Mouse (Mus musculus): ENCODE data around the gene Serpinb3d.
"Not testable (repeated sequence)": the region's sequence is repeated elsewhere in the genome, so short reads cannot be mapped to it uniquely, and the experiment has no call there.

The Serpinb3d gene

DNA sequence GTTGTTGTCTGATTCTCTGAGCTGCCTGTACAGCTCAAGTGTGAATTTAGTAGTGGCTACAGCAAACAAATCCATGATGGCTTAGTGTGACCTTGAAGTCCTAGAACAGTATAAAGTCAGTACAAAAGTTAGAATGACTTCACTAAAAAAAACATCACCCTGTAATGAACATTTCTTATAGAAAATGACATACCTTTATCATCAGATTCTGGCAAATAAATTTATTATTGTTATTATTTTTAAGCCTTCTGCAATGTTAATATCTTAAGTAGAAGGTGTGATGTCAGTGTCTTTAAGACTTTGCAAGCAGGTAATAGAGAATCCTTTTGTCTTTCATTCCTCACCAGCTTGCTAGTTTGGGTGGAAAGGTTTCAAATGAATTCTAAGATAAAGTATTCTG, at the start of gene Serpinb3d:
Gene Serpinb3d, minus strand, starts transcription at position 101 of the 400 bp plus-strand sequence.
- DNase-seq, result no peak

DNA sequence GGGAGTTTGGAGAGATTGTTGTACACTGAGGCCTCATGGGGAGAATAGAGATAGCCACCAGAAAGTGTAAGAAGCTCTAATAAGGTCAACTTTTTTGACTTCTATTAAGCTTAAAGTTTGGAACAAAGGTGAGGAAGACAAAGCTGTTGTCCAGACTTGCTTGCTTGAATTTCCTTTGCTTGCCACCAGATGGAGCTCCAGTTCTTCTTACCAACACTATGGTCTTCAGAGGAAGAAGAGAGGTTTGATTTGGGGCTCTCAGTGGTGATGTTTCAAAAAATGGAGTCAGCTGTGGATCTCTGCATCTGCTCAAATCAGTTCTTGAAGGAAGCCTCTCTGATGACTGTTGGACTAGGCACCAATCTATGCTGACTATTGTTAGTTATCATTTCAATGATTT, 44.1 kb upstream of the Serpinb3d start:
- not testable (repeated sequence) for DNase-seq

DNA sequence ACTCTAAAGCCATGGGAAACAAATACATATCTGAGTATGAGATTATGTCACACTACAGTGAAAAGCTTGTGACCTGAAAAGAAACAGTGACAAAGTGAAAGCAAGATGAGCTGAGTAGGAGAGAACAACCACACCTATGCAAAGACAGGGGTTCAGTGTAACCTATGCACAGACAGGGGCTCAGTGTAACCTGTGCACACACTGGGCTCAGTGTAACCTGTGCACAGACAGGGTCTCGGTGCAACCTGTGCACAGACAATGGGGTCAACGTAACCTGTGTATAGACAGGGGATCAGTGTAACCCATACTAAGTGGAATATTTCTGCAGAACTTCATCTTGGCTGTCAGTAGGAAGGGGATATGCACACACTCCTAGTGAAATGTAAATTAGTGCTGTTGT, 15.1 kb upstream of the Serpinb3d start:
- no peak for DNase-seq

DNA sequence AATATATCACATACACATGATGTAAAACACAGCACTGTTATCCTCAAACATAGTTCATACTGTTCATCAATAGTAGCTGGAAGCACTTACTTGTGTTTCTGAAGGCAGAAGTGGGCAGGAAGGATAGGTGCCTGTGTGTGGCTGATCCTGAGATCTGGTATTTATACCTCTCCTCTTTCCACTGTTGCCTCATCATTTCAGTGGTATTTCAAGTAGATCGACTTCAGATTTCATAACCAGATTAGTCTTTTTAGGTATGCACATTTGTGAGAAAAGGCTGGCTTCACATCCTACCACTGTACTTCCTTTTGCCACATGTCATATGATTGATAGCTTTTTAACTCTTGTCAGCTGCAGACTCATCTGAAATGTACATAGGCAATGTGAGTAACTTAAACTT, 31.1 kb downstream of the Serpinb3d start, which contains the start of gene Serpinb3a:
Gene Serpinb3a, minus strand, starts transcription at position 101 of the 400 bp plus-strand sequence.
- DNase-seq, result no peak

DNA sequence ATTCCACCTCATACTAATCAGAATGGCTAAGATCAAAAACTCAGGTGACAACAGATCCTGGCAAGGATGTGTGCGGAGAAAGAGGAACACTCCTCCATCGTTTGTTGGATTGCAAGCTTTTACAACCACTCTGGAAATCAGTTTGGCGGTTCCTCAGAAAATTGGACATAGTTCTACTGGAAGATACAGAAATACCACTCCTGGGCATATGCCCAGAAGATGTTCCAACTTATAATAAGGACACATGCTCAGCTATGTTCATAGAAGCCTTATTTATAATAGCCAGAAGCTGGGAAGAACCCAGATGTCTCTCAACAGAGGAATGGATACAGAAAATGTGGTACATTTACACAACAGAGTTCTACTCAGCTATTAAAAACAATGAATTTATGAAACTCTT, 49.1 kb downstream of the Serpinb3d start:
- DNase-seq, result not testable (repeated sequence)

Measured in right cerebral cortex, postnatal 25 days (tissue).